Mouse (Mus musculus): ENCODE results near the gene Rnf40. TPM values are rescaled to one million over a fixed set of nuclear protein-coding genes. Genes with fewer than 3 reads are reported as not detected.

Gene Rnf40
- polyA plus RNA-seq, 1 experiment from 2014 or later = 24.1 TPM

DNA sequence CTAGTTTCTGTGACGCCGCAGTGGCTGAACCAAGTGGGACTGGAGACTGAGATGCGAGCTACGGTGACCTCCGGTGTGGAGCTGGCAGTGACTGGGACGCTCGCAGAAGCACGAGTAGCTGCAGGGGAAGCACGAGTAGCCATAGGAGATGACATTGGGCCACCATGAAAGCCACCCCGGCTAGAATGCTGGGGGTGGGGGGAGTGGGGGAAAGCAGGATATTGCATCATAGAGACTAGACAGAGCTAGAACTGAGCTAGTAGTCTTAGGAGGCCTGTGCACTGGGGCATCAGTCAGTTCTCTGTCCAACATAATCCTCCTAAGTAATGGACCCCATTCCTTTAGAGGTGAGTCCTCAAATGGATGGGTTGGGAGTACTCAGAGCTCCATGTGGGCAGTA, 15.7 kb downstream of the Rnf40 start:
- H3K27me3 ChIP-seq (ENCODE audit: control insufficient read depth, insufficient read depth, low read length) = no peaks in the 10 kb centered on the region
- ATAC-seq (ENCODE audit: insufficient number of reproducible peaks, insufficient read depth, low FRiP score, low read depth) = no peak
- H3K9ac ChIP-seq (ENCODE audit: low read length) = no peak overlapping the region
- no peaks in the 10 kb centered on the region for H3K9me3 ChIP-seq (ENCODE audit: control insufficient read depth, low read length)
- H3K4me3 ChIP-seq (ENCODE audit: control insufficient read depth in 1 of 2, insufficient read depth in 1 of 2, low read depth in 1 of 2, low read length in 2 of 2) = no peak overlapping the region
- H3K27ac ChIP-seq (replicated peaks in 1 of 2; ENCODE audit: control insufficient read depth in 1 of 2, insufficient read depth in 1 of 2, low read depth in 2 of 2, low read length in 2 of 2) = no peak overlapping the region
- WGBS = 89% methylated on average over 10 of the region's 10 CpGs
- H3K4me1 ChIP-seq (ENCODE audit: control insufficient read depth in 2 of 2, insufficient read depth in 2 of 2, low read length in 2 of 2) = no peaks in the 10 kb centered on the region
- no peak overlapping the region for H3K4me2 ChIP-seq (ENCODE audit: low read length)
- H3K36me3 ChIP-seq (ENCODE audit: control insufficient read depth, insufficient read depth, low read length) = peaks cover 93% of the 10 kb centered on the region

DNA sequence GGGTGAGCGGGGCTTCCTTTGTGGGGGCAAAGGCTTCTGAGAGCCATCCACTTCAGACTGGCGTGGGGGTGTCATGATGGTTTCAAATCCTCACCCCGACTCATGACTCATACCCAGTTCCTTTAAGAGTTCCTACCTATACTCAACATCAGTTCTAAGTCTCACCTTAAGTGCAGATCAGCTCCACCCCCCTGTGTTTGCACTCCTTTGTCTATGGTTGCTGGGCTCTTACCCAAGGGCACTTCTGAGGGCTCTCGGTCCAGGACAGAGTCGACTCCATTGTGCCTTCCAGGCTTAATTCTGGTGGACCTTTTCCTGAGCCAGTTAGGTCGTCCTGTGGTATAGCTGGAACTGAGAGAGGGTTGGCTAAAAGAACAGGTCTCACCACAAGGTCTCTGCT, 18.6 kb downstream of the Rnf40 start:
- H3K4me1 ChIP-seq (ENCODE audit: control insufficient read depth in 2 of 2, insufficient read depth in 2 of 2, low read length in 2 of 2) = no peaks in the 10 kb centered on the region
- 87% methylated on average over 6 of the region's 6 CpGs for WGBS
- peaks cover 93% of the 10 kb centered on the region for H3K36me3 ChIP-seq (ENCODE audit: control insufficient read depth, insufficient read depth, low read length)
- H3K9ac ChIP-seq (ENCODE audit: low read length) = no peak overlapping the region
- ATAC-seq (ENCODE audit: insufficient number of reproducible peaks, insufficient read depth, low FRiP score, low read depth) = no peak
- peaks cover 7% of the 10 kb centered on the region; the same call in 1 of the 2 replicates for H3K9me3 ChIP-seq (ENCODE audit: control insufficient read depth, low read length)
- no peak overlapping the region for H3K4me2 ChIP-seq (ENCODE audit: low read length)
- no peaks in the 10 kb centered on the region for H3K27me3 ChIP-seq (ENCODE audit: control insufficient read depth, insufficient read depth, low read length)
- no peak overlapping the region for H3K4me3 ChIP-seq (ENCODE audit: control insufficient read depth in 1 of 2, insufficient read depth in 1 of 2, low read depth in 1 of 2, low read length in 2 of 2)
- H3K27ac ChIP-seq (replicated peaks in 1 of 2; ENCODE audit: control insufficient read depth in 1 of 2, insufficient read depth in 1 of 2, low read depth in 2 of 2, low read length in 2 of 2) = no peak overlapping the region

DNA sequence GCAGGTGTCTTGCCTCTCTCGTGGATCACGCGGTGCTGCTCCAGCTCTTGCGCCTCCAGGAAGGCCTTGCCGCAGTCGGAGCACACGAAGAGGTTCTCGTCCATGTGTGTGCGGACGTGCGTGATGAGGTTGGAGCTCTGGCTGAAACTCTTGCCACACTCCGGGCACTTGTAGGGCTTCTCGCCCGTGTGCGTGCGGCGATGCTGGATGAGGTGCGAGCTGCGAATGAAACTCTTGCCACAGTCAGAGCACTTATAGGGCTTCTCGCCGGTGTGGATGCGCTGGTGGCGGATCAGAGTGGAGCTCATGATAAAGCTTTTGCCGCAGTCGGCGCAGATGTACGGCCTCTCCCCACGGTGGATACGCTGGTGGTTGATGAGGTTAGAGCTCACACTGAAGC, 22.4 kb downstream of the Rnf40 start:
- no peak overlapping the region for H3K4me2 ChIP-seq (ENCODE audit: low read length)
- H3K4me1 ChIP-seq (ENCODE audit: control insufficient read depth in 2 of 2, insufficient read depth in 2 of 2, low read length in 2 of 2) = peaks cover 8 to 13% of the 10 kb centered on the region in 2 experiments
- H3K4me3 ChIP-seq (ENCODE audit: control insufficient read depth in 1 of 2, insufficient read depth in 1 of 2, low read depth in 1 of 2, low read length in 2 of 2) = no peak overlapping the region
- peaks cover 7% of the 10 kb centered on the region; the same call in 1 of the 2 replicates for H3K9me3 ChIP-seq (ENCODE audit: control insufficient read depth, low read length)
- no peak overlapping the region for H3K9ac ChIP-seq (ENCODE audit: low read length)
- H3K27me3 ChIP-seq (ENCODE audit: control insufficient read depth, insufficient read depth, low read length) = no peaks in the 10 kb centered on the region
- WGBS = 97% methylated on average over 29 of the region's 29 CpGs
- H3K27ac ChIP-seq (replicated peaks in 1 of 2; ENCODE audit: control insufficient read depth in 1 of 2, insufficient read depth in 1 of 2, low read depth in 2 of 2, low read length in 2 of 2) = no peak overlapping the region
- no peak for ATAC-seq (ENCODE audit: insufficient number of reproducible peaks, insufficient read depth, low FRiP score, low read depth)
- peaks cover 65% of the 10 kb centered on the region for H3K36me3 ChIP-seq (ENCODE audit: control insufficient read depth, insufficient read depth, low read length)

DNA sequence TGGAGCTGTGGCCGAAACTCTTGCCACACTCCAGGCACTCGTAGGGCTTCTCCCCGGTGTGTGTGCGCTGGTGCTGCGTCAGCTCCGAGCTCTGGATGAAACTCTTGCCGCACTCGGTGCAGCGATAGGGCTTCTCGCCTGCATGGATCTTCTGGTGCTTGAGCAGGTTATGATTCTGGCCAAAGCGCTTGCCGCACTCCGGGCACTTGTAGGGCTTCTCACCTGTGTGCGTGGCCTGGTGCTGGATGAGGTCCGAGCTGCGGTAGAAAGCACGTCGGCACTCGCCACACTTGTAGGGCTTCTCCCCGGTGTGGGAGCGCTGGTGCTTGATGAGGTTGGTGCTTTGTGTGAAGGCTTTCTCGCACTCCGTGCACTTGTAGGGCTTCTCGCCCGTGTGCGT, 23.0 kb downstream of the Rnf40 start:
- peaks cover 61% of the 10 kb centered on the region for H3K36me3 ChIP-seq (ENCODE audit: control insufficient read depth, insufficient read depth, low read length)
- H3K4me1 ChIP-seq (ENCODE audit: control insufficient read depth in 2 of 2, insufficient read depth in 2 of 2, low read length in 2 of 2) = peaks cover 8 to 13% of the 10 kb centered on the region in 2 experiments
- no peak overlapping the region for H3K27ac ChIP-seq (replicated peaks in 1 of 2; ENCODE audit: control insufficient read depth in 1 of 2, insufficient read depth in 1 of 2, low read depth in 2 of 2, low read length in 2 of 2)
- 98% methylated on average over 26 of the region's 26 CpGs for WGBS
- no peak overlapping the region for H3K9ac ChIP-seq (ENCODE audit: low read length)
- H3K27me3 ChIP-seq (ENCODE audit: control insufficient read depth, insufficient read depth, low read length) = no peaks in the 10 kb centered on the region
- peaks cover 7% of the 10 kb centered on the region; the same call in 1 of the 2 replicates for H3K9me3 ChIP-seq (ENCODE audit: control insufficient read depth, low read length)
- no peak overlapping the region for H3K4me2 ChIP-seq (ENCODE audit: low read length)
- no peak for ATAC-seq (ENCODE audit: insufficient number of reproducible peaks, insufficient read depth, low FRiP score, low read depth)
- H3K4me3 ChIP-seq (ENCODE audit: control insufficient read depth in 1 of 2, insufficient read depth in 1 of 2, low read depth in 1 of 2, low read length in 2 of 2) = no peak overlapping the region

DNA sequence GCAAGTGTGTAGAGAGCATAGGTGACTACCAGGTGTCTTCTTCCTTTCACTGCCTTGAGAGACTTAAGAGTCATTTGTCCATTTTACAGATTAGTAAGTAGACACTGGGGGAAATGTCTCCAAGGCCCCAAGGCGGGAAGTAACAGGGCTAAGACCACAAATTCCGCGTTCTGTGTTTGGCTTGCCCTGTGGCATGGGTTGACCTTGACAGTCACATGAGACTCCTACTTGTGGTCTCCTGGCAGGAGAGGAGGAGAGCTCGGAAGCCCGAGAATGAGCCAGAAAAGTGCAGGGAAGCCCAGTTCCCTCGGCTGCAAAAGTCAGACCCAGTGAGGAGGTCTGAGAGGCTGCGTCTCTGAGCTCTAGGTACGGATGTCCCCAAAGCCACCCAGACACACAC, 24.9 kb downstream of the Rnf40 start:
- no peak for ATAC-seq (ENCODE audit: insufficient number of reproducible peaks, insufficient read depth, low FRiP score, low read depth)
- Histone ChIP-seq H3K4me1 (ENCODE audit: control insufficient read depth in 2 of 2, insufficient read depth in 2 of 2, low read length in 2 of 2) (peaks cover 8 to 13% of the 10 kb centered on the region in 2 experiments), H3K27me3 (ENCODE audit: control insufficient read depth, insufficient read depth, low read length) (no peaks in the 10 kb centered on the region), H3K27ac (replicated peaks in 1 of 2; ENCODE audit: control insufficient read depth in 1 of 2, insufficient read depth in 1 of 2, low read depth in 2 of 2, low read length in 2 of 2) (0 out of 4 replicates have a peak overlapping the region, but pooled peaks of 1 of the 2 experiments have one; percentile 89), H3K9ac (ENCODE audit: low read length) (peak overlapping the region; percentile 94), H3K36me3 (ENCODE audit: control insufficient read depth, insufficient read depth, low read length) (peaks cover 43% of the 10 kb centered on the region), H3K4me2 (ENCODE audit: low read length) (peak overlapping the region; percentile 76), H3K9me3 (ENCODE audit: control insufficient read depth, low read length) (peaks cover 7% of the 10 kb centered on the region; the same call in 1 of the 2 replicates), H3K4me3 (ENCODE audit: control insufficient read depth in 1 of 2, insufficient read depth in 1 of 2, low read depth in 1 of 2, low read length in 2 of 2) (peak overlapping the region; percentile 87 to 94; a peak in 2 of 4 replicates)
- WGBS = 73% methylated on average over 8 of the region's 8 CpGs

DNA sequence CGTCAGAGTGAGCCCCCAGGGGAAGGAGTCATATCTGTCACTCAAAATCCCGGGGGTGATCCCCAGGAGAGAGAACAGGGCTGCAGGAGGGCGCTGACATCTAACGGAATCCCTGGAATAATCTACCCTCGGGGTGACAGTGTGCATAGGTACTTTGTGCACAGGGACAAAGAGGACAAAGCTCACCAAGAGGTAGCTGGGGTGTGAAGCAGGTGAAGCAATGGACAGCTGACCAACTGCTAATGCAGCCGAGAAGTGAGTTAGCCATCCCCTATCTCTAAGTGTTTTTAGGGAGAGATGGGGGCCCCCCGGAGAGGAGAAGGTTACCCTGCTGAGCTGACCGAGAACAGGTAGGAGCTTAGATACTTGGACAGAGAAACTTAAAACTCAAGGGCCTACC, 25.5 kb downstream of the Rnf40 start:
- H3K9me3 ChIP-seq (ENCODE audit: control insufficient read depth, low read length) = peaks cover 7% of the 10 kb centered on the region; the same call in 1 of the 2 replicates
- WGBS = 23% methylated on average over 8 of the region's 8 CpGs
- ATAC-seq (ENCODE audit: insufficient number of reproducible peaks, insufficient read depth, low FRiP score, low read depth) = no peak
- peak overlapping the region; percentile 94 for H3K9ac ChIP-seq (ENCODE audit: low read length)
- peaks cover 37% of the 10 kb centered on the region for H3K36me3 ChIP-seq (ENCODE audit: control insufficient read depth, insufficient read depth, low read length)
- H3K4me3 ChIP-seq (ENCODE audit: control insufficient read depth in 1 of 2, insufficient read depth in 1 of 2, low read depth in 1 of 2, low read length in 2 of 2) = peak overlapping the region; percentile 87 to 94
- no peaks in the 10 kb centered on the region for H3K27me3 ChIP-seq (ENCODE audit: control insufficient read depth, insufficient read depth, low read length)
- peak overlapping the region; percentile 75 to 89 for H3K27ac ChIP-seq (replicated peaks in 1 of 2; ENCODE audit: control insufficient read depth in 1 of 2, insufficient read depth in 1 of 2, low read depth in 2 of 2, low read length in 2 of 2)
- peak overlapping the region; percentile 76 for H3K4me2 ChIP-seq (ENCODE audit: low read length)
- peaks cover 8 to 13% of the 10 kb centered on the region in 2 experiments for H3K4me1 ChIP-seq (ENCODE audit: control insufficient read depth in 2 of 2, insufficient read depth in 2 of 2, low read length in 2 of 2)

DNA sequence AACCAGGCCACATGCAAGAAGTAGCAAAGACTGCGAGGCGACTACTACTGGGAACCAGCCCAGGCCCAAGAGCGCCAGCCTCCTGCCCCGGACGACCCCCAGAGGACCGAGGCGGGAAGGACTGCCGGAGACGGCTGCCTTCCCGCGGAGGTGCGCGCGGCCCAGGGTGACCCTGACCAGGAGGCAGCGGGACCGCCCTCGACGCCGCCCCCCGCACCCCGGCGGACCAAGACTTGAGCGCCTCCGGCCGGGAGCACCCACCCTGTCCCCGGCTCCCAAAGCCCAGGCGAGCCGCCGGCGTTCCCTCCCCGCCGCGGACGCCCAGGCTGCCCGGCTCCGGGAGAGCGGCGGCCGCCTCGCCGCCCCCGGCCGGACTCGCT, 25.9 kb downstream of the Rnf40 start:
- ATAC-seq (ENCODE audit: insufficient number of reproducible peaks, insufficient read depth, low FRiP score, low read depth) = peak; percentile 57
- no peaks in the 10 kb centered on the region for H3K27me3 ChIP-seq (ENCODE audit: control insufficient read depth, insufficient read depth, low read length)
- H3K27ac ChIP-seq (replicated peaks in 1 of 2; ENCODE audit: control insufficient read depth in 1 of 2, insufficient read depth in 1 of 2, low read depth in 2 of 2, low read length in 2 of 2) = peak overlapping the region; percentile 75 to 89
- 0% methylated on average over 28 of the region's 44 CpGs for WGBS
- H3K4me2 ChIP-seq (ENCODE audit: low read length) = peak overlapping the region; percentile 76
- H3K9me3 ChIP-seq (ENCODE audit: control insufficient read depth, low read length) = peaks cover 7% of the 10 kb centered on the region; the same call in 1 of the 2 replicates
- peaks cover 8 to 13% of the 10 kb centered on the region in 2 experiments for H3K4me1 ChIP-seq (ENCODE audit: control insufficient read depth in 2 of 2, insufficient read depth in 2 of 2, low read length in 2 of 2)
- peak overlapping the region; percentile 87 to 94 for H3K4me3 ChIP-seq (ENCODE audit: control insufficient read depth in 1 of 2, insufficient read depth in 1 of 2, low read depth in 1 of 2, low read length in 2 of 2)
- H3K36me3 ChIP-seq (ENCODE audit: control insufficient read depth, insufficient read depth, low read length) = peaks cover 33% of the 10 kb centered on the region
- peak overlapping the region; percentile 94 for H3K9ac ChIP-seq (ENCODE audit: low read length)
